ENCODE assay signal across 8 mouse cellular contexts in the genomic region with DNA sequence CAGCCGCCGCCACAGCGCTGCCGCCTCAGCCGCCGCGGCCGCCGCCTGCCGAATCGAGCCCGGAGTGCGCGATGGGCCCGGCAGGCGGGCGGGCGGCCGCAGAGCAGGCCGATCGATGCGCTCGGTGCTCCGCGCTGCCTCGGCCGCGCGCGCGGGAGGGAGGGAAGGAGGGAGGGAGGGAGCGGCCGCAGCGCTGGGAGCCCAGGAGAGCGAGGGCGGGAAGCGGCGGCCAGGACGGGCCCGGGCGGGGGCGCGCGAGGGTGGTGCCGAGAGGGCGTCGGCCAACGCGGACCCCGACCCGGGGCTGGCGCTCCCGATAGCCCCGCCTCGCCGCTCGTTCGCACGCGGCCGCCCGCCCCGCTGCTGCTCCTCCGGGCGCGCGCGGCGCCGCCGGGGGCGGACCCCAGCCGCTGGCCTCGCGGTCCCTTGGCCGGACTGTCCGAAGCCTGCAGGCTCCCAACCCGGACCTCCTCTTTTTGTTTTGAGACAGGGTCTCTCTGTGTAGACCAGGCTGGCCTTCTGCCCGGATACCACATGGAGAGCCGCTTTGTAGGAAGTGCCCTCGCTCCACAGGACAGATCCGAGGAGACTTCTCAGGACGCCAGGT. TPM values are rescaled to one million over a fixed set of nuclear protein-coding genes. Genes with fewer than 3 reads are reported as not detected.
DNase-seq lines count a peak whose midpoint lies in the region; ATAC-seq and TF ChIP-seq lines count a peak whose summit lies in the region.

TSS of gene Kras (minus strand) at position 55 of the 607 bp plus-strand sequence.

- no peak for TF ChIP-seq POLR2A in bone marrow macrophage, adult 2 months (IDR thresholded peaks at IDR 0.05; ENCODE audit: borderline replicate concordance, low read depth, low read length)
- TF ChIP-seq POLR2A in embryonic fibroblast, embryonic 13.5 days (IDR thresholded peaks at IDR 0.05; ENCODE audit: low read depth, low read length): peak; percentile 59

- TF ChIP-seq CTCF in bone marrow macrophage, adult 2 months (IDR thresholded peaks at IDR 0.05; ENCODE audit: low read depth, low read length): no peak
- TF ChIP-seq CTCF in embryonic fibroblast, embryonic 13.5 days (IDR thresholded peaks at IDR 0.05; ENCODE audit: borderline replicate concordance, insufficient read depth, low read length): no peak

- H3K4me1 ChIP-seq in bone marrow macrophage, adult 2 months (ENCODE audit: control insufficient read depth, insufficient read depth, low read length): peaks cover 6% of the 10 kb centered on the region; the same call in 1 of the 2 replicates
- peaks cover 7% of the 10 kb centered on the region for H3K4me1 ChIP-seq in embryonic fibroblast, embryonic 13.5 days (ENCODE audit: control insufficient read depth, insufficient read depth, low read length)
- peaks cover 11% of the 10 kb centered on the region for H3K4me1 ChIP-seq in heart, embryonic 10.5 days
- H3K4me1 ChIP-seq in kidney, embryonic 15.5 days: peaks cover 17% of the 10 kb centered on the region

- H3K27ac ChIP-seq in bone marrow macrophage, adult 2 months (ENCODE audit: insufficient read depth, low read depth, low read length): no peak within 1 kb of the TSS
- H3K27ac ChIP-seq in embryonic fibroblast, embryonic 13.5 days (ENCODE audit: insufficient read depth, low read length): peak within 1 kb of the TSS; percentile 47; the same call in 1 of the 2 replicates
- peak within 1 kb of the TSS; percentile 96 for H3K27ac ChIP-seq in heart, embryonic 10.5 days
- peak within 1 kb of the TSS; percentile 88 for H3K27ac ChIP-seq in kidney, embryonic 15.5 days

- peaks cover 12% of the 10 kb centered on the region; the same call in 1 of the 2 replicates for H3K36me3 ChIP-seq in heart, embryonic 10.5 days
- peaks cover 12% of the 10 kb centered on the region for H3K36me3 ChIP-seq in kidney, embryonic 15.5 days

- H3K9ac ChIP-seq in kidney, embryonic 15.5 days: peak within 1 kb of the TSS; percentile 97

- ATAC-seq in kidney, embryonic 15.5 days (replicated peaks; ENCODE audit: low FRiP score): peak; percentile 98
- ATAC-seq in monocyte, adult 5-6 weeks (replicated peaks; ENCODE audit: insufficient number of reproducible peaks, low FRiP score, low TSS enrichment, poor library complexity, severe bottlenecking): peak; percentile 56

- 2% methylated on average over 76 of the region's 83 CpGs for WGBS in heart, embryonic 10.5 days
- whole genome bisulfite sequencing in kidney, embryonic 15.5 days: 1% methylated on average over 46 of the region's 83 CpGs

- peak within 1 kb of the TSS; percentile 94 for H3K4me3 ChIP-seq in bone marrow macrophage, adult 2 months (ENCODE audit: insufficient read depth, low read length)
- H3K4me3 ChIP-seq in embryonic fibroblast, embryonic 13.5 days (ENCODE audit: insufficient read depth, low read length): peak within 1 kb of the TSS; percentile 90
- H3K4me3 ChIP-seq in heart, embryonic 10.5 days: peak within 1 kb of the TSS; percentile 94
- peak within 1 kb of the TSS; percentile 93 for H3K4me3 ChIP-seq in kidney, embryonic 15.5 days (replicated peaks)

- H3K27me3 ChIP-seq in heart, embryonic 10.5 days (ENCODE audit: insufficient read depth, poor library complexity, severe bottlenecking): peaks cover 48% of the 10 kb centered on the region
- no peaks in the 10 kb centered on the region for H3K27me3 ChIP-seq in kidney, embryonic 15.5 days

- no peaks in the 10 kb centered on the region for H3K9me3 ChIP-seq in heart, embryonic 10.5 days
- H3K9me3 ChIP-seq in kidney, embryonic 15.5 days (replicated peaks): no peaks in the 10 kb centered on the region

- peak; percentile 94 for DNase-seq in A20 (ENCODE audit: low read depth, low spot score)
- DNase-seq in heart, embryonic 10.5 days (ENCODE audit: low spot score): peak; percentile 95
- peak; percentile 94 for DNase-seq in liver
- peak; percentile 90 to 97 for DNase-seq in spleen, postnatal 4 days (ENCODE audit: low spot score in 2 of 2)

- peak within 1 kb of the TSS; percentile 80 for H3K4me2 ChIP-seq in kidney, embryonic 15.5 days

RNA-seq across cellular contexts. Expression of gene Kras, which starts in this region (rescaled TPM):
- 33.9 and 36.6 TPM in 2 replicates for polyA plus RNA-seq in bone marrow macrophage, adult 2 months (2012; ENCODE audit: insufficient read depth, insufficient read length, missing spikeins)
- 85.4 and 97.1 TPM in 2 replicates for polyA plus RNA-seq in embryonic fibroblast, embryonic 13.5 days (2011; ENCODE audit: insufficient read length, low read depth, missing spikeins)
- polyA plus RNA-seq in heart, embryonic 10.5 days (2016; fragmentation: Nextera tagmentation; extraction: Ambion mirVana): 45.2 and 70.6 TPM in 2 replicates
- polyA plus RNA-seq in kidney, embryonic 15.5 days (2015; fragmentation: Nextera tagmentation; extraction: Ambion mirVana): 73.8 and 76.3 TPM in 2 replicates
- total RNA-seq in monocyte, adult 5-6 weeks (2017): 80.5 to 105 TPM (median 99.5 TPM) in 3 replicates
